Mouse (Mus musculus) adrenal gland, adult 10 weeks (tissue): ENCODE measurements around the gene Sphk2. TPM values are rescaled to one million over a fixed set of nuclear protein-coding genes. Genes with fewer than 3 reads are reported as not detected.

Source experiments
- polyA plus RNA-seq: library from polyadenylated mRNA; stranded (reverse); fragments of 350-450 nt; fragmentation: Illumina TruSeq; extraction: RNeasy Lipid Tissue Mini Kit (QIAGEN cat#74804); gene quantifications from one replicate; pipeline ENCODE4 v1.2.3, GENCODE M21; 2014; ENCODE audit warnings: low read depth, low replicate concordance

The Sphk2 gene
- polyA plus RNA-seq, result 0.82 TPM

GRCm38 (mm10) chr7:45717918-45718297, at the start of gene Sphk2:
Sphk2 (minus strand) TSS chr7:45718002.

DNA sequence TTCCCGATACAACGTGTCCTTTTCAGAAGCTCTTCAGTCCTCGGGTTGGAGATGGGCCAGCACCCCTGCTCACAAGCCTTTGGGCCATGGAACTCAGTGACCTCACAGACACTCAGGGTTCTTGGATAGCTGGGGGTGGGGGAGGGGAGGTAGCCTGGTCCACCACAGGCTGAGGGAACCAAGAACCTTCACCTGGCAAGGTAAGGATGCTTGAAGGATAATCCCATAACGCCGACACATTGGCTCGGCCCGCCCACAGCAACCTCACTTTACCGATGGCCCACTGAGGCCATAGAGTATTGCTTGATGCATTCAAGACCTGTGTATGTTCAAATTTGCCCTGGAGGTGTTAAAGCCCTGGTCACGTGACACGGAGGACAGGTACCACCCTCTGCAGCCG, 7.9 kb upstream of the Sphk2 start, which contains the start of gene Spaca4:
TSS of gene Spaca4 (minus strand) at position 101 of the 400 bp plus-strand sequence.

GRCm38 (mm10) chr7:45720413-45721233, 2.8 kb upstream of the Sphk2 start, which contains the start of gene Fam83e:
Fam83e (plus strand) TSS chr7:45721212.

GRCm38 (mm10) chr7:45715090-45715708, 2.6 kb downstream of the Sphk2 start, which contains the start of gene Rpl18:
Rpl18 (plus strand) TSS chr7:45715457.

DNA sequence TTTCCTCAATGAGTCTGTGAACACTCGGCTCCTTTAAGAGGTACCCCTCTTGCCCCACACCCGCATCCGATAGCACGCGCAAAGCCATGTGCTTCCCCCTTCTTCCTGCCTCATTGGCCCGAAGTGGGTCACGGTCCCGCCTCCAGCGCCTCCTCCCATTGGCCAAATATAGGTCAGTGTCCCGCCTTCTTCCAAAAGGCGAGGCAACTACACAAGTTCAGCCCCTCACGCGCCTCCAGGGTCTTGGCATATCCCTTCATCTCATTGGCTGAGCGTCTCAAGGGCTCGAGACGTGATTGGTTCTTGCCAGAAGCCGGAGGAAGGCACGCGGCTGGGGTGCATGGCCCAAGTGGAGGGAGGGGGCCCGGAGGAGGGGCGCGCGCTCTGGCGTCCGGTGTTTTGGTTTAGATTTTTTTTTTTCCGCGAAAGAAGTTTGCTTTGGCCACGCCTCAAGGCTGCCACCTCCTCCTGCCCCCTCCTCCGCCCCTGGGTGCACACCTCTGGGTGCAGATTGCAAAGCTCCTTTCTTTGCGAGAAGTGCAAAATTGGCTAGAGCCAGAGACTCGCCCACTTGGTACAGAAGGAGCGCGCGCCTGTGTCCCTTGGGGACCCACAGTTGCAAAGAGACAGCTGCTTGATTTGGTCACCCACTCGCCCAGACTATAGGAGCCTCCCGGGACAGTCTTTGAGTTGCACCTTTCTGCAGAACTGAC, 12.9 kb downstream of the Sphk2 start, which contains the start of gene Dbp:
TSS of gene Dbp (plus strand) at position 359 of the 713 bp plus-strand sequence.

GRCm38 (mm10) chr7:45699523-45700141, 18.2 kb downstream of the Sphk2 start, which contains the start of gene Car11:
Car11 (plus strand) TSS chr7:45699843.

DNA sequence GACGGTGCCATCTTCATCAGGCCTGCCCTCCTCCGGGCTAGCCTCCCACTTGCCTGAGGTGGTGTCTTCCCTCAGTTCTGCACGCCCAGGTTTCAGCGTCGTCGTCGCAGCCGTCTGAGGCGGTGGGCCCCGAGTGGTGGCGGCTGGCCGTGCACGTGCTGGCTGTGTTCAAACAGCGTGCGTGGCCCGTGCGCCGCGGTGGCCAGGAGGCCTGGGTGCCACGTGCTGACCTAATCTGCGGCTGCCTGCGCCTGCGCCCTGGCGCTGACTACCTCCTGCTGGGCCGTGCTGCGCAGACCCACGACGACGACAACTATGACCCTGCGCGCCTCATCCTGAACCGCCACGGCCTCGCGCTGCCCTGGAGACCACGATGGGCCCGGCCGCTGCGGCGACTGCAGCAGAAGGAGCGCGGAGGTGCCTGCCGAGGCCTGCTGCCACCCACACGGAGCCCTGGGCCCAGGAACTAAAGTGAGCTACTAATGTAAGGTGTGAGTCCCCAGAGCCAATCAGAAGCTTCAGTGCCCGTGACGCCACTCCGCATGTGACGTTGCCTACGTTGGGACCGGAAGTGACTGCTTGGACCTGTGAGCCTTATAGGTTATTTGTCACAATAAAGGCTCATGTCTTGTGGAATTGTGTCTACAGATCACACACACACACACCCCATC, 23.7 kb downstream of the Sphk2 start, which contains the start of gene Sec1:
TSS of gene Sec1 (minus strand) at position 482 of the 671 bp plus-strand sequence.

GRCm38 (mm10) chr7:45683396-45684050, 34.3 kb downstream of the Sphk2 start, which contains the start of gene Ntn5:
Ntn5 (plus strand) TSS chr7:45684022.

DNA sequence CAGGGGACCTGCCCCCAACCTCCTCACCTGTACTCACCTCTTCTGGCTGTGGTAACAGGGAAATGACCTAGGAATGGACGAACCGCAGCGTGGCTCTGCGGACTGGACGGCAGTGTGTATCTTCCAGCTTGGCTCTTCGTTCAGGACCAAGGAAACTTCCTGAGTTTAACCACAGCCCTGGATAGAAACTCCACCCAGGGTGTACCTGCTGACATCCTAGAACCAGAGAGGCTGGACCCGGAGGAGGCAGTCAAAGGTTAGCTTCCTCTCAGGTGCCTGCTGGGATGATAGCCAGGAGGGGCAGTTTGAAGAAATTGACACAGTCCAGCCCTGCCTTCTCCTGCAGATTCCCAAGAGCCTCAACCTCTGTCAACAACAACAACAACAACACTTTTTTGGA, 51.6 kb downstream of the Sphk2 start, which contains the start of gene Fut2:
TSS of gene Fut2 (minus strand) at position 234 of the 400 bp plus-strand sequence.

Other genes with a start within 250 kb of the Sphk2 start
- not detected for gene Tulp2, start 236.1 kb downstream of the Sphk2 start, polyA plus RNA-seq
- not detected for gene Gm45808, start 231.2 kb downstream of the Sphk2 start, polyA plus RNA-seq
- gene Dhdh, start 229.2 kb downstream of the Sphk2 start, polyA plus RNA-seq, result 122 TPM
- 68.5 TPM for gene Nucb1, start 207.6 kb downstream of the Sphk2 start, polyA plus RNA-seq
- gene Ppp1r15a, start 191.7 kb downstream of the Sphk2 start, polyA plus RNA-seq, result 3.1 TPM
- gene Plekha4, start 191.7 kb downstream of the Sphk2 start, polyA plus RNA-seq, result 1.2 TPM
- gene Hsd17b14, start 163.1 kb downstream of the Sphk2 start, polyA plus RNA-seq, result not detected
- 8.7 TPM for gene Bcat2, start 147.8 kb downstream of the Sphk2 start, polyA plus RNA-seq
- not detected for gene Fgf21, start 102.5 kb downstream of the Sphk2 start, polyA plus RNA-seq
- gene Fut1, start 100.7 kb downstream of the Sphk2 start, polyA plus RNA-seq, result not detected
- gene Izumo1, start 96.2 kb downstream of the Sphk2 start, polyA plus RNA-seq, result not detected
- 0.23 TPM for gene Rasip1, start 90.5 kb downstream of the Sphk2 start, polyA plus RNA-seq
- gene Mamstr, start 78.0 kb downstream of the Sphk2 start, polyA plus RNA-seq, result 0.17 TPM
- not detected for gene Fut2, start 51.6 kb downstream of the Sphk2 start, polyA plus RNA-seq
- not detected for gene Ntn5, start 34.0 kb downstream of the Sphk2 start, polyA plus RNA-seq
- gene Sec1, start 23.6 kb downstream of the Sphk2 start, polyA plus RNA-seq, result not detected
- gene Car11, start 18.2 kb downstream of the Sphk2 start, polyA plus RNA-seq, result 0.93 TPM
- gene Dbp, start 12.9 kb downstream of the Sphk2 start, polyA plus RNA-seq, result 9.2 TPM
- gene Rpl18, start 2.5 kb downstream of the Sphk2 start, polyA plus RNA-seq, result not detected
- not detected for gene Fam83e, start 3.2 kb upstream of the Sphk2 start, polyA plus RNA-seq
- not detected for gene Spaca4, start 7.8 kb upstream of the Sphk2 start, polyA plus RNA-seq
- gene Lmtk3, start 65.7 kb upstream of the Sphk2 start, polyA plus RNA-seq, result not detected
- not detected for gene Sult2b1, start 66.7 kb upstream of the Sphk2 start, polyA plus RNA-seq
- 25.3 TPM for gene Cyth2, start 96.6 kb upstream of the Sphk2 start, polyA plus RNA-seq
- gene Kcnj14, start 106.8 kb upstream of the Sphk2 start, polyA plus RNA-seq, result not detected
- gene Grwd1, start 112.9 kb upstream of the Sphk2 start, polyA plus RNA-seq, result 1.9 TPM
- gene Kdelr1, start 154.8 kb upstream of the Sphk2 start, polyA plus RNA-seq, result 84.8 TPM
- gene Grin2d, start 160.4 kb upstream of the Sphk2 start, polyA plus RNA-seq, result not detected
- gene Syngr4, start 178.7 kb upstream of the Sphk2 start, polyA plus RNA-seq, result not detected
- gene Tmem143, start 178.9 kb upstream of the Sphk2 start, polyA plus RNA-seq, result 4.7 TPM
- gene Emp3, start 203.4 kb upstream of the Sphk2 start, polyA plus RNA-seq, result 15.2 TPM
- 3.8 TPM for gene Ccdc114, start 206.1 kb upstream of the Sphk2 start, polyA plus RNA-seq